Mouse (Mus musculus): ENCODE measurements around the gene Rnf183. TPM values are rescaled to one million over a fixed set of nuclear protein-coding genes. Genes with fewer than 3 reads are reported as not detected.
"Not testable (repeated sequence)": the region's sequence is repeated elsewhere in the genome, so short reads cannot be mapped to it uniquely, and the experiment has no call there.

Gene Rnf183
- not detected in 2 replicates for polyA plus RNA-seq (2012; rRNA removed)

GRCm38 (mm10) chr4:62435081-62435480 lies at the start of gene Rnf183:
TSS of gene Rnf183 (minus strand) at chr4:62435252.
- Histone ChIP-seq H3K27ac (ENCODE audit: insufficient read depth, low read length) (no peak within 1 kb of the TSS), H3K4me3 (ENCODE audit: extremely low read depth, insufficient read depth, insufficient read length) (no peak within 1 kb of the TSS), H3K4me1 (ENCODE audit: control insufficient read depth, insufficient read depth, insufficient read length) (no peaks in the 10 kb centered on the region), H3K36me3 (ENCODE audit: control insufficient read depth, insufficient read depth, low read length) (no peaks in the 10 kb centered on the region), H3K27me3 (ENCODE audit: control insufficient read depth, insufficient read depth, low read length) (no peaks in the 10 kb centered on the region)
- WGBS, result 92% methylated on average over 6 of the region's 6 CpGs
- TF ChIP-seq POLR2A (IDR thresholded peaks at IDR 0.05; ENCODE audit: low read depth, low read length) (no peak), CTCF (IDR thresholded peaks at IDR 0.05; ENCODE audit: extremely low read depth, insufficient read depth, insufficient read length, insufficient replicate concordance) (no peak)
- DNase-seq (ENCODE audit: low read depth in 1 of 2, low spot score in 2 of 2), result no peak

- Histone ChIP-seq H3K4me1 (ENCODE audit: control insufficient read depth, insufficient read depth, insufficient read length) (peaks cover 13% of the 10 kb centered on the region), H3K36me3 (ENCODE audit: control insufficient read depth, insufficient read depth, low read length) (no peaks in the 10 kb centered on the region), H3K27me3 (ENCODE audit: control insufficient read depth, insufficient read depth, low read length) (no peaks in the 10 kb centered on the region), H3K4me3 (ENCODE audit: extremely low read depth, insufficient read depth, insufficient read length) (no peak overlapping the region), H3K27ac (ENCODE audit: insufficient read depth, low read length) (peak overlapping the region; percentile 43)
- TF ChIP-seq CTCF (IDR thresholded peaks at IDR 0.05; ENCODE audit: extremely low read depth, insufficient read depth, insufficient read length, insufficient replicate concordance) (no peak), POLR2A (IDR thresholded peaks at IDR 0.05; ENCODE audit: low read depth, low read length) (no peak)
- 8% methylated on average over 10 of the region's 10 CpGs for WGBS
- peak; percentile 30 to 75 for DNase-seq (ENCODE audit: low read depth in 1 of 2, low spot score in 2 of 2)
Observed at GRCm38 (mm10) chr4:62480709-62481605, 45.9 kb upstream of the Rnf183 start.

GRCm38 (mm10) chr4:62479937-62480708 lies 45.1 kb upstream of the Rnf183 start, which contains the start of gene Bspry:
TSS of gene Bspry (plus strand) at chr4:62480053.
- Histone ChIP-seq H3K4me3 (ENCODE audit: extremely low read depth, insufficient read depth, insufficient read length) (peak within 1 kb of the TSS; percentile 49), H3K36me3 (ENCODE audit: control insufficient read depth, insufficient read depth, low read length) (no peaks in the 10 kb centered on the region), H3K27me3 (ENCODE audit: control insufficient read depth, insufficient read depth, low read length) (no peaks in the 10 kb centered on the region), H3K4me1 (ENCODE audit: control insufficient read depth, insufficient read depth, insufficient read length) (peaks cover 13% of the 10 kb centered on the region), H3K27ac (ENCODE audit: insufficient read depth, low read length) (peak within 1 kb of the TSS; percentile 50)
- WGBS, result 2% methylated on average over 71 of the region's 71 CpGs
- DNase-seq (ENCODE audit: low read depth in 1 of 2, low spot score in 2 of 2), result peak in 1 of 2 experiments; percentile 49
- TF ChIP-seq CTCF (IDR thresholded peaks at IDR 0.05; ENCODE audit: extremely low read depth, insufficient read depth, insufficient read length, insufficient replicate concordance), result no peak
- no peak for TF ChIP-seq POLR2A (IDR thresholded peaks at IDR 0.05; ENCODE audit: low read depth, low read length)

GRCm38 (mm10) chr4:62479593-62479936 lies 44.5 kb upstream of the Rnf183 start:
- Histone ChIP-seq H3K27ac (ENCODE audit: insufficient read depth, low read length) (peak overlapping the region; percentile 50; the same call in 1 of the 2 replicates), H3K4me1 (ENCODE audit: control insufficient read depth, insufficient read depth, insufficient read length) (peaks cover 13% of the 10 kb centered on the region), H3K4me3 (ENCODE audit: extremely low read depth, insufficient read depth, insufficient read length) (peak overlapping the region; percentile 49)
- not testable (repeated sequence) for H3K36me3 ChIP-seq (ENCODE audit: control insufficient read depth, insufficient read depth, low read length); DNase-seq (ENCODE audit: low read depth in 1 of 2, low spot score in 2 of 2); H3K27me3 ChIP-seq (ENCODE audit: control insufficient read depth, insufficient read depth, low read length)
- 9% methylated on average over 11 of the region's 11 CpGs for WGBS

GRCm38 (mm10) chr4:62477542-62478244 lies 42.6 kb upstream of the Rnf183 start:
- no peaks in the 10 kb centered on the region for H3K36me3 ChIP-seq (ENCODE audit: control insufficient read depth, insufficient read depth, low read length)
- H3K4me1 ChIP-seq (ENCODE audit: control insufficient read depth, insufficient read depth, insufficient read length), result peaks cover 13% of the 10 kb centered on the region
- DNase-seq (ENCODE audit: low read depth in 1 of 2, low spot score in 2 of 2), result no peak
- no peak overlapping the region for H3K4me3 ChIP-seq (ENCODE audit: extremely low read depth, insufficient read depth, insufficient read length)
- WGBS, result 91% methylated on average over 6 of the region's 6 CpGs
- no peak overlapping the region for H3K27ac ChIP-seq (ENCODE audit: insufficient read depth, low read length)
- H3K27me3 ChIP-seq (ENCODE audit: control insufficient read depth, insufficient read depth, low read length), result no peaks in the 10 kb centered on the region
- TF ChIP-seq CTCF (IDR thresholded peaks at IDR 0.05; ENCODE audit: extremely low read depth, insufficient read depth, insufficient read length, insufficient replicate concordance) (no peak), POLR2A (IDR thresholded peaks at IDR 0.05; ENCODE audit: low read depth, low read length) (no peak)

GRCm38 (mm10) chr4:62475793-62476192 lies 40.7 kb upstream of the Rnf183 start:
- no peak for DNase-seq (ENCODE audit: low read depth in 1 of 2, low spot score in 2 of 2)
- Histone ChIP-seq H3K27ac (ENCODE audit: insufficient read depth, low read length) (no peak overlapping the region), H3K27me3 (ENCODE audit: control insufficient read depth, insufficient read depth, low read length) (no peaks in the 10 kb centered on the region), H3K4me3 (ENCODE audit: extremely low read depth, insufficient read depth, insufficient read length) (no peak overlapping the region), H3K36me3 (ENCODE audit: control insufficient read depth, insufficient read depth, low read length) (no peaks in the 10 kb centered on the region), H3K4me1 (ENCODE audit: control insufficient read depth, insufficient read depth, insufficient read length) (peaks cover 12% of the 10 kb centered on the region)
- WGBS, result 55% methylated on average over 6 of the region's 6 CpGs
- no peak for TF ChIP-seq CTCF (IDR thresholded peaks at IDR 0.05; ENCODE audit: extremely low read depth, insufficient read depth, insufficient read length, insufficient replicate concordance)
- no peak for TF ChIP-seq POLR2A (IDR thresholded peaks at IDR 0.05; ENCODE audit: low read depth, low read length)
